Mouse (Mus musculus): Measurements from ENCODE around the gene Dguok. TPM values are rescaled to one million over a fixed set of nuclear protein-coding genes. Genes with fewer than 3 reads are reported as not detected.
A peak's percentile ranks its signal among the peaks of the same experiment; 100 is the strongest.

Dguok gene
- total RNA-seq, 2 experiments from 2014 or later, result 24.5 to 25.7 TPM

DNA sequence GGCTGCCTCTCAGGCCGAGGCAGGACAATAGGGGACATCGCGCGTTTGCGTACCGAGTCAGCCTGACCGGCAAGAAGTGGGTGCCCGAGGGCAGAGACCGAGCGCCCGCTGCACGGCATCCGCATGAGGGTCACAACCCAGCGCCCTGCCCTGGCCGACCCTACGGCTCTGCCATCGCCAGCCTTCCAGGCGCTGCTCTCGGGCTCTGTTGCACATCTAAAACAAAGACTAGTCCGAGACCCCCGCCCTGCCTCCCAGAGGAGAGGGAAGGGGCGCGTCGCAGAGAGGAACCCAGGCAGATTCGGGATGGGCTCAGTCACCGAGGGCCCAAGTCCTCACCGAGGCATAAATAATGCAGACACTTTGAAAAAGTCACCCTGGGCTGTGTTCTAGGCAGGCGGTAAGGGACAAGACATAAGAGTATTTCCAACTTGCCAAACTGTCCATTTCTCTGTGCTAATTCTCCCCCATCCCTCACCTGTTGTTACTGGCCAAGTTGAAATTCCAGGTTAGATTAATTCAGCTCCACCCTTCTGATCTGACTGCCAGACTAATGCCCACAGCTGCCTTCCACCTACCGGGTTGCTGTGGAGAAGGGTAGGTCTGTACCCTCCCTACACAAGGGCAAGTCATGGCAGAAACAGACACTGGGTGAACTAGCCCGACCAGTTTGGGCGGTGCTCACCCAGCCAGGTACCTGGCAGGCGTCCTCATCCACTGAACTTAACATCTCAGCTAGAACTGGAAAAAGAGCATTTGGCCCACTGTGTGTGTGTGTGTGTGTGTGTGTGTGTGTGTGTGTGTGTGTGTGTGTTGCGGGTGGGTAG lies 49.6 kb downstream of the Dguok start:
- no peak for DNase-seq (ENCODE audit: low spot score in 2 of 2)

DNA sequence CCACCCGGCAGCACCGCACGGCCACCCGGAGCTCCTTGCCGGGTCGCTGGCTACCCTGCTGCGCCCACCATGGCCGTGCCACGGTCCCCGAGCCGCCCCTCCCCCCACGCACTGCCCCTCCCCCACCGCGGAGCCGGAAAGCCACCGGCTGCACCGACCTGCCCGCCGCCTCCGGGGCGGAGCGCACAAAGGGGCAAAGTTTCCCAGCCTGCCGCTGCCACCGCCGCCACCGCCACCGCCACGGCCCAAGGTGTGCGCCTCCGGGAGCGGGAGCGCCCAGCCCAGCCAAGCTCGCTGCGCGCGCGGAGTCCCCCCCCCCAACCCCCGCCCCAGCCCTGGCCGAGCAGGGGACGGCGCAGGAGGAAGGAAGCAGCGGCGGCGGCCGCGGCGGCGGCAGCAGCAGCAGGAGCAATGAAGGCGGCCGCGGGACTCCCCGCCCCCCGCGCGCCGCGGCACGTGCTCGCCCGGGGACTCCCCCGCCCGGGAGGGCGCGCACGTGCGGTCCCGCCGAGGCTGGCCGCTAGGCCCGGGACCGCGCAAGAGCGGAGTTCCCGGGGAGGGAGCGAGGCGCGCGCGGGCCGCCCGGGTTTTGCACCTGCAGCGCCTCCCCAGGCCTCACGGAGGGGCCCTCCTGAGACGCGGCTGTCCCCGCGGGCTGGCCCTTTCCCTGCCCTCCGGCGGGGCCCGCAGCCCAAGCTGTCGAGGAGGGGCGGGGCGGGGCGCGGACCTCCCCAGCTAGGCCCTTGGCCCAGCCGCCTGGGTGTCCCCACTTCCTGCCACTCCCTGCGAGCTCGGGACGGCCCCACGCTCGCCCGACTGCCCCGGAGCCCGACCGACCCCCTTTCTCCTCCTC lies 50.4 kb downstream of the Dguok start:
- peak in 1 of 2 experiments; percentile 59 for DNase-seq (ENCODE audit: low spot score in 2 of 2)

DNA sequence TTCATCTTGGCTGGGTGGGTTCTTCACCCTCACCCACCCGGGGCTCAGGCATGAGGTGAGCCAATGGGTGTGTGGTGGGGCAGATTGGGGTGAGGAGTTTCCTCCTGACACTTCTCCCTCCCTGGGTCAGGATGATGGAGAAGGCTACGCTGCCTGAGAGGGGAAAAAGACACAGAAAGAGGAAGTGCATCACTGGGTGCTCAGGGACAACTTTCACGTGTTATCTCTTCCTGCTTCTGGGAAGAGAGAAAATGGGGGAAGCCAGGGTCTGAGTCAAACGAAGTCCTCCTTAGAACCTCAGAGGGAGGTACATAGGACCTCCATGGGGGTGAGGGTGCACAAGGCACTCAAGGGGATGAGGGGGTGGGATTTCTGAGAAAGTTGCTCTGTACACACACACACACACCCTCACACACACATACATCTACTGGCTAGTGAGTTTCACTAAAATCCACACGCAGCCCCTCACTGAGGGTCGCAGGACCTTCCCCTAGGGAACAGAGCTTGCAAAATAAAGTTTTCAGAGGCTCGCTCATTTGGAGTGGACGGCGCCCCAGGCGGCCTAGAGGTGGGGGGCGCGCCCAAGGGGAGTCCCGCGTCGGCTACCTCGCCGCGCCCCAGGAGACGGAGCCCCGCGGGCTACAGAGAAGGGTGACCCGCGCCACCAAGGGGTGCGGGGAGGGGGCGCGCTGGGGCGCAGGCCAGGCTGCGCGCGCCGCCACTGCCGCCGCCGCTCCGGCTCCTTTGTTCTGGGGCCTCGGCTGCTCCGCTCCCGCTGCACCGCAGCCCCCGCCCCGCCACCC lies 51.2 kb downstream of the Dguok start:
- DNase-seq (ENCODE audit: low spot score in 2 of 2), result no peak

DNA sequence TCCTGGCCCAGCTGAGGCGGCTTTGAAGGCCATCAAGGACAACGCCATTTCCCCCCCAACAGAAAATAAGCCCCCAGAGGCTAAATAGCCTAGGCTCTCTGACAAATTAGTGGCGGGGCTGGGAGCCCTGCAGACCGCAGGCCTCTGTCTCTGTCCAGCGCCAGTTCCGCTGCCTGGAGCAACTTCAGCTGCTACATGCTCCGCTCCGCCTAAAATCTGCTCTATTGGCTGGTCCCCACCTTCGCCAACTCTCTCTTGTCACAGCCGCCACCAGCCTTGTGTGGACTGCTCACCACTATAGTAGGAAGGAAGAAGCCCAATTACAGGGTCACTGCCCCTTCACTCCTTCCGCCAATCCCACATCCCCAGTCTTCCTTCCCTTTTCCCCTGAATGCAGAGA lies 53.1 kb downstream of the Dguok start:
- DNase-seq (ENCODE audit: low spot score in 2 of 2), result no peak

DNA sequence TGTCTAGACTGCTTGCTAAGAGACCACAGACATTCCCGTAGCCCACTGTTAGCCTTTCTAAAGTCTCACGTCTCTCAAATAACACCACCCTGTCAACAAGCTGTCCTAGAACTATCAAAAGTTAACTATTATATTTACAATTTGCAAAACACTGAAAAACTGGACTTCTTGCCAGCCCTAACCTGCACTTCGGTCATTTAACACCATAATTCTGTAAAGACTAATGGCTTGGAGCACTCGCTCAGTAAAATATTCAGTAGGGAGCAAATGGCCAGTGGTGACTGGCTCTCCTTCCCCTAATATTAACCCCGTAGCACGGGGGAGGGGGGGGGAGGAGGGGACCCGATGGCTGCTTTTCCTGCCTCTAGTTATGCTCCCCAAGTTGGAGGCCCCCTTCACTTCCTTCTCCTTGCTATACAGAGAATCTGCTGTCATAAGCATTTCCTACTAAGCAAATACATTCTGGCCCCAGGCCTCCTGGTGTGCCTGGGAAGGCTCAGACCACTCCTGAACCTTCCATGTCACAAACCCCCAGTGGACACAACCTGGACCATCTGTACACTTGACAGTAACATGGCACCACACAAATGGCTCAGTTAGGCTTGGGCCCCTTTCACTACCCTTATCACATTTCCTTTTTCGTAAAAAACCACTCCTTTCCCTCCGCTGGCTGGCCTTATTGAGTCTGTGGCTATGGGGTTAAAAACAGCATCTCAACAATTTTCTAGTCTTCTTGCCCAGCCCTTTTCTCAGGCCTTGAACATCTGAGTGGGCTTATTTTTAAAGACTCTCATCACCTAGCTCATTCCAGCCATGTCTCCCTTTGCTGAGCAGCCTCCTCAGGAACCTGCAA lies 56.1 kb downstream of the Dguok start:
- no peak for DNase-seq (ENCODE audit: low spot score in 2 of 2)

DNA sequence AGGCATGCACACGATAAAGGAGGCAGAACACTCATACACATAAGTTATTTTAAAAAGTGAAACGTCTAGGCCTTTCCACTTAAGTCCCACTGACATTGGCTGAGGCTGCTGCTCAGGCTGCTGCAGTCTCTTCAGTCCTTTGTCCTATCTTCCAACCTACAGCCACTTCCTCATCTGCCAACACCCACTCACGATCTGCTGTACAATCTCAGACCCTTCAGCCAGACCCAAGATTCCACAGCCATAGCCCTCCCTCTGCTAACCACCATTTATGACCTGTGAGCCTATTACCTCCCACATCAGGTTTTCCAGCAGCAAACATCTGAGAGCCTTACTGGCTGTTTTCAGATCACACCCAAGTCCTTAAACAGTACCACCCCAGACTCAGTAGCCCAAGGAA lies 57.3 kb downstream of the Dguok start:
- no peak for DNase-seq (ENCODE audit: low spot score in 2 of 2)

DNA sequence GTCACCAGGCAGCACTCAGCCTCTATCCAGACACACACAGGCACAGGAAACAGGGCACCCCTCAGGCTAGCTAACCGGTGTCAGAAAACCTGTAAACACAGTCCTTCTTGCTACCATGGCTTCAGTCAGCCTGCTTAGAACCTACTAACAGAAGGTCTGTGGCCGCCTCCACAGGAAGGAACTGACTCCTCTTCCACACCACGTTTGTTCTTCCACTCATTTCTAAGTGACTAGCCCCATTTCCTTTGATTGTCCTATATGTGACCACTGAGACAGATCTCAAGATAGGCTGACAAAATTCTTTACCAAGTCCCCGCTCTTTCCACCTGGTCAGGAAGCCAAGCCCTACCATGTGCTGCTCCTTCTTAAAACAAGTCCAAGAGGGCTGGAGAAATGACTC lies 57.9 kb downstream of the Dguok start:
- no peak for DNase-seq (ENCODE audit: low spot score in 2 of 2)

DNA sequence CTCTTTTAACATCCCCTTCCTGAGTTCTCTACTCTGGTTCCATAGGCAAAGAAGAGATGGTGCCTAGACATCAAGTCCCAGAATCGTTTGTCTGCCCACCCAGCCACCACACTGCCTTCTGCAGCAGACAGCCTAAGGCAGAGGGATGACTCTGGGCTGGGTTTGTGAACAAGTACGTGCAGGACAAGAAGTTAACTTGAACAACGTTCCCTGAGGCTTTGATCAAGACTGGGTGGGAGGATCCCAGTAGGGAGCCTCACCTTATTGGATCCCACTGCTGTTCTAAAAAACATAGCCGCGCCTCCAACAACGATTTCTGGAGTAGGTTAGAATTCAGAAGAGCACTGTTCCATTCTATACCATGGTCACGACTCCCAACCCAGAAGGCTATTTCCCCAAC lies 59.7 kb downstream of the Dguok start:
- no peak for DNase-seq (ENCODE audit: low spot score in 2 of 2)

DNA sequence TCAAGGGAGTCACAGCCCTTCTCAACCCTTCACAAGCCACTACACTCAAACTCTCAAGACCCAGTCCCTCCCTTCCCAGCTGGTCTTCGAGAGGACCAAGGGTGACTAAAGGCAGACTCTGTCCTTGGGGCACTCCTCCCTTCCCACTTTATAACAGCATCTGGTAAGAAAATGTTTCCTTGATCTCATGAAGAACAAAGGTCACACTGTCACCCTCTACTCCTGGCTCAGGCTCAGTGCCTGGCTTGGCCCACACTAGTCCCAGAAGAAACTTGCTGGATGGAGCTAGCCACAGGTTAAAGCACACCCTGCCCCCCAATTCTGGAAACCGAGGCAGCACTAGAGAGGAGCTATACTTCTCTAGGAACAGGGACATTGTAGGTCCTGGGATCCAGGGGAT lies 61.0 kb downstream of the Dguok start:
- DNase-seq (ENCODE audit: low spot score in 2 of 2), result no peak

DNA sequence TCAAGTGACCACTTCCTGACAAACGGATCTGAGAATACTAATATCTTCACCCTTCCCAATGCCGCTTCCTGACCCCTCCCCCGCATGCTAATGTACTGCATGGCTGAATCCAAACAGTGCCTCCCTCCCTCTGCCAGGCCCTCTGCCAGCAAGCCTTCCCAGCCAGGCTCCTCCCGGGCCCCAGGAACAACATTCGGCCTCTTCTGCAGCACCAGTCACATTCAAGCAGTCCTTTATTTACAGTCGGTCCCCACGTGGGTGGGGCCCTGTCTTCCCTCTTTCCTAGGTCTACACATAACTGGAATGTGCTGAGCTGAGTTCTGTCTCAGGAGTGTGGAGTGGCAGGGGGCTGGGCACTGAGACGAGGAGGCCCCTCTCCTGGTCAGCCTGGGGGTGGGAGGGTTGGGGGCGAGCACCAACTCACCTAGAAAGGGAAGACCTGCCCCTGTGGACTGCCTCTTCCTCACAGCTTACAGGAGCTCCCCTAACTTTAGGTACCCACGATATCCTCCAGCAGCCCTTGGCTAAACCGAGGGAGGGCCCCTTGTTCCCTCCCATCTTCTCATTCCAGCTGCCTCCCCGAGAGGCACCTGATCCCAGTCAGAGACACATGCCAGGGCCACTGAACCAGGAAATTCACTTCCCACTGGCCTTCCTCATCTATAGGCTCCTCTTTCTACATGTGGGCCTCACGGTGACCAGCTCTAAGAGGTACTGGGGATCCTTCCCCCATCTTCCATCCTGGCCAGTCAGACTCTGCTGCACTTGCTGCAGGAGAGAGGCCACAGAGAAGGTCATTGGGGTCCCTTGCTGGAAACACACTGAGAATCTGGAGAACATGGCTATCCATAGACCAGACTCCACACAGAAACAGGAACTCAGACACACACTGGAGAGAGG lies 63.1 kb downstream of the Dguok start:
- DNase-seq (ENCODE audit: low spot score in 2 of 2), result peak; percentile 50 to 57

DNA sequence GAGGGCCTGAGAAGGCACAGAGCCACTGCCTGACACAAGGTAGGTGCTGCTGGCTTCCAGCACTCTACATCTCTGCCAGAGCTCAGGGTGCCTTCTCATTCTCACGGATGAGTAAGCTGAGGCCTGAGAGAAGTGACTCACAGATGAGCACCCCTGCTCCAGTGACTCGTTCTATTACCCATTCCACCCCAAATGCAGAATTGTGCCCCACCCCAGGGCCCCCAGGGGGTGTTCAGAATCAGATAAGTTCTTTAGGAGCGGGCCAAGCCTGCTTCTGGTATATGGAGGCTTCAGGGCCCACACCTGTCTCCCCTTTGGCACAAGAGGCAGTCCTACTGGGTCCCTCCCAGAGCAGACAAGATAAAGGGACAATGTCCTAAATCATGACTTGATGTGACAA lies 64.1 kb downstream of the Dguok start:
- no peak for DNase-seq (ENCODE audit: low spot score in 2 of 2)

DNA sequence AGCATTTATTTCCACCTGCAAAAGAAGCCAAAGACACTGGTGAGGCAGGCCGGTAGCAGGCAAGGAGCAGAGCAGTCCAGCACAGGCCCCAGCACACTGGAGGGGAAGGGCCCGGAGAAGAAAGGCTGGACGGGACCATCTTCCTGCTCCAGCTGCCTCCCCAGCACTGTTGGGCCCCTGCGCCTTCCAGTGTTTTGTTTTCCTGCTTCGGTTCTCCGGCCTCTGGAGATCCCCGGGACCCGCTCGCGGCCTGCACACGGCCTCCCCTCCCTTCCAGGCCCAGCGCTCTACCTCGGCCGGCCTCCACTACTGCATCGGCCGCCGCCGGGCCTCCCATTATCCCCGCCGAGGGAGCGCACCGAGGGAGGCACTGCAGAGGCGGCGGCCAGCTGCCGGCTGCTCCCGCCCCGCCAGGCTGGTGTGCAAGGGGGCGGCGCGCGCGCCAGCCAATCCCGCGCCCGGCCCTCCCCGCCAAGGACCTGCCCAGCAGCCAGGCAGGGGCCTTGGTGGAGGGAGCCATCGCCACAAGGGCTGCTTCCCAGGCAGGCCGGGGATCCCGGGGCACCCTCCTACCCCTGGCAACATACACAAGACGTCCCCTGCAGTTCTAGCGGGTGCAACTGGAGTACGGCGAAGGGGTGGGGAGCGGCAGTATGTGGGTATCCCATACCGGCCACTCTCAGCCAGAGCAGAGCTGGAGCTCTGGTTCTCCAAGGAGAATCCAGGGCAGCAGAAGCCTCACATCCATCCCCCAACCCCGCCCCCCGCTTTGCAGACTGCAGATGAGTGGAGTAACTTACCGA lies 65.3 kb downstream of the Dguok start:
- peak; percentile 85 to 93 for DNase-seq (ENCODE audit: low spot score in 2 of 2)

DNA sequence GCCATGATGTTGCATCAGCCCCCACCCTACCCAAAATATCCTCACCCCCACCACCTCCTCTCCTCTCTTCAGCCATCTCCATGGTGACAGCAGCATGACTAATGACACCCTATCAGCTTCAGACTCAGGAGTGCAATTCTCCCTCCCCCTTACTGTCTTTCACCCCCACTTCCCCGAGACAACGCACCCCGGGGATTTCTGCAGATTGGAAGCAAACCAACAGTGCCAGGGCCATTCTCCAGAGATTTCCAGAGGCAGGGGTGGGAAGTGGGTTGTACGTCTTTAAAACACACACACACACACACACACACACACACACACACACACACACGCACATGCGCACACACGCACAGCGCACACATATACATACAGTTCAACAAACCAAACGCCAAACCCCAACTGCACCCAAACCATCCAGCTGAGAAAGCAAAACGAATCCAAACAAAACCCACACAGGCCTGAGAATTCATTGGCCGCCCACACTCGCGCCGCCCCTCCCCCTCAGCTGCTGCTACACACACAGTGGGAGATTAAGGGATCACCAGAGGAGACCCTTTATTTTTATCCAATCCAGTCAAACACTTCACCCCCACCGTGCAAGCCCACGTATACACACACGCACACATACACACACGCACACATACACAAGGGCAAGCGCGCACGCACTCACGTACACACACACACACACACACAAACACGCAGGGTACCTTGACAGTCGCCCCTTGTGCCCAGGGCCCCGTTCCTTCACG lies 66.1 kb downstream of the Dguok start:
- peak; percentile 73 to 83 for DNase-seq (ENCODE audit: low spot score in 2 of 2)

DNA sequence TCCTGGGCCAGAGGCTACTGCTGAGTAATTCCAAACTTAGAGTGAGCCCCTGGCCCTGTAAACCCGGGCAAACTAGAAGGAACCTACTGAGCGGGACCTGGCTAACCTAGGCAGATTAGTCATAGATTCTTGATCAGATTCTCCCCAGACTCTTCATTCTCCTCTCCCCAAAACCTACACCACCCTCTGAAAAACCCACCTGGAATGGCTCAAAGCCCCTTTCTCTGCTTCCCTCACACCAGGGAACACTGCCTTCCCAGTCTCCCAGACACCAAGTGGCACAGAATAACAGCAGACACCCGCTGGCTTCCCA lies 66.6 kb downstream of the Dguok start:
- DNase-seq (ENCODE audit: low spot score in 2 of 2), result no peak

DNA sequence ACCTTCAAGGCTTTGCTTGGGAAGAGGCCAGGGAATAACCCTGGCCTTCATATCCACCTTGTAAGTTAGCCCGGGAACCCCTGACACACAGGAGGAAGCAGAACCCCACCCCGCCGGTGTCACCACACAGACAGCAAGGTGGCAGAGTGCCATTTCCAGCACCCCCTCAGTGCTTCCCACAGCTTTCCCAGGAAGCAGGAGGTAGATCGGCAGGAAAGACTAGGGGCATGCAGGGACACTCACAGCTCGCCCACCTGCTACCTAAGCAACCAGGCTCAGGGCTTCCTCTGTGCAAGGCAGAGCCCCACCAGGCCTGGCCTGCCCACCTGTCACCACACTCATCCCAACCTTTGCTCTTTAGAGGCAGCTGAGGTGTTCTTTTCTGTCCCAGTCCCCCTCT lies 67.0 kb downstream of the Dguok start:
- DNase-seq (ENCODE audit: low spot score in 2 of 2), result peak; percentile 53 to 59

DNA sequence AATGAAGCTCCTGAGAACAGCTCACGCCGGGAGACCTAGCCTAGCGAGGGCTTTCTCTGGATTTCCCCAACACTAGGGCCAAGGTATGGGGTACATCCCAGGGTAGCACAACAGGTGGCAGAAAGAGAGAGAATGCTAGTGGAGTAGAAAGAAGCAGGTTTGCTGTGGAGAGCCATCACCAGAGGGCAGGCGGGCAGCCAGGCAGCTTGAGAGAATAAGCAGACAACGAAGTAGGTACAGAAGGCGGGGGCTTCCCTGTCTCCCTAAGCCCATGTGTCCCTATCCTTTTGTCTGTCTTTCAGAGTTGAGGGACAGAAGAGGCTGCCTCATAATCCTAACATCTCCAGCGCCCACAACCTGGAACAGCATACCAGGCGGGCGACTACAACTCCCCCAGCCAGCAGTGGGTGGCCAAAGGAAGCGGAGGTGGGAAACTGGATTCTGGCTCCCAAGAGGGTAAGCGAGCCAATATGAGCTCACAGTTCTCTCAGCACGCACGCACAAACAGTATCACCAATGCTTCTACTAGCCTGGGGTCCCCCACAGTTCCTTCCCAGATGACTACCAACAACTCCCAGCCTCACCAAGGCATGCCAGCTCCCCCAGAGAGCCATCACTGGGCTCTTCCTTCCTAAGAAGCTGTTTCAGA lies 67.5 kb downstream of the Dguok start:
- DNase-seq (ENCODE audit: low spot score in 2 of 2), result peak; percentile 51 to 71

DNA sequence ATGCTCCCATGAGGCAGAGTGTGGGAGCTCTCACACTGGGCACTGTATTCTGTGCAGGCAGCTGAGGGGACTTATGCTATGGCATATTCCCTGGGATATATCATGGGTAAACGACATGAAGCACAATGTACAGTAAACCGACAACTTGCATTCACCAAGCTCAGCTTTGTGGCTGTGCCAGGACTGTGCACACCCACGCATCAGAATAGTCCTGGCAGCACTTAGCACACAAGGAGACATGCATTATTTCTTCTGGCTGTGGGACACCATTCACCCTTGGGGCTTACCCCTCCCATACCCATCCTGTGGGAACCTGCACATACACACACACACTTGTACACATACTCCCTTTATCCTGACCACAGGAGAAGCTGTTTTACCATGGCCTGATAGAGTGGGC lies 68.2 kb downstream of the Dguok start:
- DNase-seq (ENCODE audit: low spot score in 2 of 2), result peak in 1 of 2 experiments; percentile 39

DNA sequence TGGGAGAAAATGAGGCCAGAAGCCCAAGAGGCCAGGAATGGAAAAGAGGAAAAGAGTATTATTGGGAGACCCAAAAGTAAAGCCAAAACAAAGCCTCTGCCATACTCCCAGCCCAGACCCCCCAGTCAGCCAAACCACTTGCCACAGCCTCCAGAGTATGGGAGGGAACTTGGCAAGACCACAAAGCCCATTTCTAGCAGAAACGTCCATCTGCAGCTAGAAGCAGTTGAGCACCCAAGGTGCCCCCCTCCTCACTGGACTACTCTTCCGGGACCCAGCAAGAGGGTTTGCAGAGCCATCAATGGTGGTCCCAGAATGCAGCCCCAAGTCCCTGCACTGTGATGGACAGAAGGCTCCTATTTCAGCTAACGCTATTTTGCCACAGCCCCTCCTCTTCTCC lies 69.0 kb downstream of the Dguok start:
- DNase-seq (ENCODE audit: low spot score in 2 of 2), result no peak

Measured in left cerebral cortex, adult 18-20 months (tissue).